Mouse (Mus musculus) liver, adult 2 months (tissue): ENCODE data around the gene Plcb4.
A peak's percentile ranks its signal among the peaks of the same experiment; 100 is the strongest.

Experiments
- CTCF ChIP-seq: fragments of 200-500 bp; IDR thresholded peaks from 2 replicates; pipeline ENCODE4 v1.5.1; 2011; ENCODE audit warnings: low read depth, low read length, control low read depth
- POLR2A ChIP-seq: fragments of 200-500 bp; IDR thresholded peaks from 2 replicates; pipeline ENCODE4 v1.6.1; 2011; ENCODE audit warnings: low read length, control low read depth; ENCODE audit not compliant: insufficient read depth; ENCODE audit errors: extremely low read depth

- TF ChIP-seq CTCF (peak; percentile 29; the same call in 1 of the 2 replicates), POLR2A (no peak)
Measured at GRCm38 (mm10) chr2:135890083-135890482, 231.3 kb downstream of the Plcb4 start.
